28 mouse cellular contexts compared by ENCODE assay signal in genomic region chr12:102296967-102297366, GRCm38 (mm10). TPM values are rescaled to one million over a fixed set of nuclear protein-coding genes. Genes with fewer than 3 reads are reported as not detected.
DNase-seq lines count a peak whose midpoint lies in the region; ATAC-seq and TF ChIP-seq lines count a peak whose summit lies in the region.
"Had no signal": no experiment of that assay in that cellular context is flagged by ENCODE, and none has a peak within 500 bp of the region (broad histone marks: within the 10 kb centered on the region; RNA-seq: fewer than 3 reads in every experiment).

No protein-coding gene starts in this region.

- no peak for TF ChIP-seq CTCF in liver, postnatal 0 days (IDR thresholded peaks at IDR 0.05; ENCODE audit: low read depth)
- TF ChIP-seq CTCF in left cerebral cortex, adult 2 months (IDR thresholded peaks at IDR 0.05): no peak

- H3K4me2 ChIP-seq in liver, postnatal 0 days (ENCODE audit: low read depth, low read length): no peak overlapping the region
- H3K4me2 ChIP-seq in liver, embryonic 12.5 days: no peak overlapping the region
- H3K4me2 ChIP-seq in heart, embryonic 11.5 days: no peak overlapping the region
- H3K4me2 ChIP-seq: embryonic facial prominence, embryonic 13.5 days; forebrain, embryonic 15.5 days; hindbrain, embryonic 13.5 days; limb, embryonic 13.5 days; neural tube, embryonic 15.5 days; stomach, embryonic 15.5 days had no signal

- peaks cover 44% of the 10 kb centered on the region for H3K4me1 ChIP-seq in liver, postnatal 0 days (ENCODE audit: insufficient read depth)
- H3K4me1 ChIP-seq in liver, embryonic 12.5 days: peaks cover 67% of the 10 kb centered on the region
- H3K4me1 ChIP-seq in heart, embryonic 11.5 days (ENCODE audit: control insufficient read depth, insufficient read depth, low read length): peaks cover 19% of the 10 kb centered on the region

- 0 out of 2 replicates have a peak, but pooled peaks cover 2% of the 10 kb centered on the region for H3K36me3 ChIP-seq in liver, postnatal 0 days (replicated peaks; ENCODE audit: insufficient read depth, low read length)
- H3K36me3 ChIP-seq in liver, embryonic 12.5 days: peaks cover 3% of the 10 kb centered on the region; the same call in 1 of the 2 replicates
- H3K36me3 ChIP-seq in heart, embryonic 11.5 days (ENCODE audit: control insufficient read depth, insufficient read depth, low read length): no peaks in the 10 kb centered on the region
- H3K36me3 ChIP-seq: embryonic facial prominence, embryonic 13.5 days; forebrain, embryonic 10.5 days; forebrain, embryonic 15.5 days; heart, embryonic 10.5 days; hindbrain, embryonic 13.5 days; limb, embryonic 13.5 days; neural tube, embryonic 15.5 days; stomach, embryonic 15.5 days had no signal

- no peak overlapping the region for H3K9ac ChIP-seq in liver, postnatal 0 days (replicated peaks)
- no peak overlapping the region for H3K9ac ChIP-seq in liver, embryonic 12.5 days
- no peak overlapping the region for H3K9ac ChIP-seq in heart, embryonic 11.5 days (ENCODE audit: low read depth, low read length)
- H3K9ac ChIP-seq: embryonic facial prominence, embryonic 13.5 days; forebrain, embryonic 15.5 days; hindbrain, embryonic 13.5 days; limb, embryonic 13.5 days; neural tube, embryonic 15.5 days; stomach, embryonic 15.5 days had no signal

- ATAC-seq in liver, postnatal 0 days: peak; percentile 56
- ATAC-seq in liver, embryonic 12.5 days: no peak
- peak; percentile 80 for ATAC-seq in granulocyte monocyte progenitor cell, adult 5-6 weeks (replicated peaks; ENCODE audit: poor library complexity, severe bottlenecking)
- peak; percentile 78 for ATAC-seq in megakaryocyte, adult 5-6 weeks (ENCODE audit: poor library complexity, severe bottlenecking)
- ATAC-seq in heart, embryonic 11.5 days (replicated peaks; ENCODE audit: insufficient number of reproducible peaks, low FRiP score, low TSS enrichment): no peak
- ATAC-seq: activated CD4-positive, CD25-positive, alpha-beta regulatory T cell, adult 4 months; forebrain, embryonic 15.5 days; intestine, embryonic 16.5 days had no signal

- 43% methylated on average over 4 of the region's 4 CpGs for WGBS in liver, postnatal 0 days (ENCODE audit: insufficient replicate concordance)
- WGBS in liver, embryonic 12.5 days (ENCODE audit: insufficient replicate concordance): 65% methylated on average over 4 of the region's 4 CpGs
- WGBS in heart, embryonic 11.5 days (ENCODE audit: insufficient replicate concordance): 76% methylated on average over 4 of the region's 4 CpGs

- intact Hi-C loops in left cerebral cortex, adult 2 months (cut with DNase I): no loop called here

- peak overlapping the region; percentile 69 for H3K27ac ChIP-seq in liver, postnatal 0 days (ENCODE audit: low read depth)
- no peak overlapping the region for H3K27ac ChIP-seq in liver, embryonic 12.5 days
- no peak overlapping the region for H3K27ac ChIP-seq in left cerebral cortex, adult 2 months
- H3K27ac ChIP-seq in heart, embryonic 11.5 days (ENCODE audit: low read depth, low read length): no peak overlapping the region
- H3K27ac ChIP-seq: embryonic facial prominence, embryonic 13.5 days; forebrain, embryonic 10.5 days; forebrain, embryonic 15.5 days; heart, embryonic 10.5 days; hindbrain, embryonic 13.5 days; limb, embryonic 13.5 days; neural tube, embryonic 15.5 days; stomach, embryonic 15.5 days had no signal

- no peak for TF ChIP-seq EP300 in liver, postnatal 0 days (IDR thresholded peaks at IDR 0.05; ENCODE audit: low read depth)

- H3K4me3 ChIP-seq in liver, postnatal 0 days (ENCODE audit: low read depth, low read length): no peak overlapping the region
- no peak overlapping the region for H3K4me3 ChIP-seq in liver, embryonic 12.5 days
- no peak overlapping the region for H3K4me3 ChIP-seq in left cerebral cortex, adult 2 months
- no peak overlapping the region for H3K4me3 ChIP-seq in heart, embryonic 11.5 days (ENCODE audit: low read depth, low read length)
- H3K4me3 ChIP-seq: embryonic facial prominence, embryonic 13.5 days; forebrain, embryonic 10.5 days; forebrain, embryonic 15.5 days; heart, embryonic 10.5 days; hindbrain, embryonic 13.5 days; limb, embryonic 13.5 days; neural tube, embryonic 15.5 days; stomach, embryonic 15.5 days had no signal

- DNase-seq in liver, postnatal 0 days: no peak
- DNase-seq in adipocyte (ENCODE audit: low spot score): peak; percentile 73
- no peak for DNase-seq in left cerebral cortex, adult 2 months (ENCODE audit: extremely low spot score in 1 of 2, low spot score in 2 of 2)
- no peak for DNase-seq in heart, adult 8-10 months (ENCODE audit: low spot score)
- DNase-seq: adrenal gland, adult 8-10 months; B cell, adult 2 months; cerebellum, adult 11-12 months; cerebellum, adult 9-11 months; heart, postnatal 4 days; kidney, adult 9 months; kidney, postnatal 10 days; layer of hippocampus, postnatal 36 days; midbrain, embryonic 14.5 days; right cerebral cortex, postnatal 25 days had no signal

- H3K27me3 ChIP-seq in liver, postnatal 0 days (ENCODE audit: insufficient read depth, low read length): no peaks in the 10 kb centered on the region
- no peaks in the 10 kb centered on the region for H3K27me3 ChIP-seq in liver, embryonic 12.5 days (replicated peaks)
- H3K27me3 ChIP-seq in heart, embryonic 11.5 days (ENCODE audit: control insufficient read depth, insufficient read depth, low read length): no peaks in the 10 kb centered on the region
- H3K27me3 ChIP-seq: embryonic facial prominence, embryonic 13.5 days; forebrain, embryonic 15.5 days; hindbrain, embryonic 13.5 days; limb, embryonic 13.5 days; neural tube, embryonic 15.5 days; stomach, embryonic 15.5 days had no signal

- no peaks in the 10 kb centered on the region for H3K9me3 ChIP-seq in liver, postnatal 0 days (ENCODE audit: low read length)
- H3K9me3 ChIP-seq in liver, embryonic 12.5 days (replicated peaks): no peaks in the 10 kb centered on the region
- no peaks in the 10 kb centered on the region for H3K9me3 ChIP-seq in heart, embryonic 11.5 days (replicated peaks; ENCODE audit: control insufficient read depth, low read length)
- H3K9me3 ChIP-seq: embryonic facial prominence, embryonic 13.5 days; forebrain, embryonic 10.5 days; forebrain, embryonic 15.5 days; heart, embryonic 10.5 days; hindbrain, embryonic 13.5 days; limb, embryonic 13.5 days; neural tube, embryonic 15.5 days; stomach, embryonic 15.5 days had no signal

RNA-seq across cellular contexts. Expression of gene Rin3, which starts 14.1 kb away (rescaled TPM):
- polyA plus RNA-seq in liver, postnatal 0 days (2015; fragmentation: Nextera tagmentation; extraction: Ambion mirVana): 8.3 and 10.0 TPM in 2 replicates
- 5.8 and 10.3 TPM in 2 replicates for polyA plus RNA-seq in liver, embryonic 12.5 days (2016; fragmentation: Nextera tagmentation; extraction: Ambion mirVana)
- 263 and 340 TPM in 2 replicates for total RNA-seq in granulocyte monocyte progenitor cell, adult 5-6 weeks (2014; fragmentation: Nextera tagmentation)
- 64.3 and 71.5 TPM in 2 replicates for total RNA-seq in granulocyte monocyte progenitor cell, adult 5-6 weeks (2017)
- total RNA-seq in megakaryocyte, adult 5-6 weeks (2015): 188 and 204 TPM in 2 replicates
- 121 and 157 TPM in 2 replicates for total RNA-seq in megakaryocyte, adult 5-6 weeks (2017)
- total RNA-seq in left cerebral cortex, adult 2 months (2021): 1 to 10 TPM; 3.8 to 5.9 TPM
- total RNA-seq in heart, adult 8-10 months (2022): 10 to 100 TPM; 12.2 to 18.8 (median 17.0) TPM
- 8.8 and 10.2 TPM in 2 replicates for polyA plus RNA-seq in heart, embryonic 11.5 days (2014; fragmentation: Nextera tagmentation; extraction: Ambion mirVana)

Comparison
In these comparisons a context has a peak if more than half of its experiments do, and no peak if none do; other contexts are left out.
1. ATAC-seq: peak in liver, postnatal 0 days (single experiment), granulocyte monocyte progenitor cell, adult 5-6 weeks (single experiment) and megakaryocyte, adult 5-6 weeks (single experiment); none in liver, embryonic 12.5 days (single experiment) and heart, embryonic 11.5 days (single experiment).